Mouse (Mus musculus) heart, adult 2 months (tissue): Measurements from ENCODE around the gene Mdh1. TPM values are rescaled to one million over a fixed set of nuclear protein-coding genes. Genes with fewer than 3 reads are reported as not detected.

ENCODE experiments used
- DNase-seq, 2 experiments: peaks; one replicate each; pipeline ENCODE4 v3.0.0; 2021
- H3K27ac ChIP-seq: fragments of 200-600 bp; 2 replicates; pipeline ENCODE4 v1.8.1; 2022
- H3K27me3 ChIP-seq: fragments of 200-500 bp; 2 replicates; pipeline ENCODE4 v1.6.1; 2012; ENCODE audit warnings: mild to moderate bottlenecking, low read length, inconsistent platforms, mixed read lengths; ENCODE audit not compliant: control insufficient read depth, insufficient read depth
- H3K36me3 ChIP-seq: fragments of 200-500 bp; 2 replicates; pipeline ENCODE4 v1.6.1; 2012; ENCODE audit warnings: low read length, inconsistent platforms; ENCODE audit not compliant: control insufficient read depth, insufficient read depth
- H3K4me1 ChIP-seq: fragments of 200-500 bp; 2 replicates; pipeline ENCODE4 v1.6.1; 2011; ENCODE audit warnings: low read length; ENCODE audit not compliant: control insufficient read depth, insufficient read depth
- H3K4me3 ChIP-seq: fragments of 200-600 bp; 2 replicates; pipeline ENCODE4 v1.8.1; 2022
- H3K79me2 ChIP-seq: fragments of 200-500 bp; replicated peaks from 2 replicates; pipeline ENCODE4 v1.6.1; 2012; ENCODE audit warnings: mild to moderate bottlenecking, inconsistent platforms, low read length, moderate library complexity, mixed read lengths; ENCODE audit not compliant: control insufficient read depth, insufficient read depth
- H3K9ac ChIP-seq: fragments of 200-500 bp; 2 replicates; pipeline ENCODE4 v1.6.1; 2012; ENCODE audit warnings: low read depth, mild to moderate bottlenecking, control low read depth, inconsistent platforms, low read length, mixed read lengths
- CTCF ChIP-seq: fragments of 200-600 bp; IDR thresholded peaks from 2 replicates; pipeline ENCODE4 v1.8.1; 2022; ENCODE audit warnings: antibody characterized with exemption, mild to moderate bottlenecking, moderate library complexity
- EP300 ChIP-seq: fragments of 200-500 bp; IDR thresholded peaks from 2 replicates; pipeline ENCODE4 v1.6.1; 2011; ENCODE audit warnings: low read depth, low read length, control low read depth; ENCODE audit not compliant: insufficient read depth
- POLR2A ChIP-seq: fragments of 200-500 bp; IDR thresholded peaks from 2 replicates; pipeline ENCODE4 v1.6.1; 2011; ENCODE audit warnings: mild to moderate bottlenecking, low read depth, low read length, control low read depth; ENCODE audit not compliant: insufficient read depth
- WGBS: fragments of 180-500 bp; shearing (Covaris S2); methylation state at CpG from one replicate; pipeline ENCODE4 v1.1.7; 2018; 5-methylcytosine and 5-hydroxymethylcytosine counted together
- intact Hi-C: fragments of 180-260 bp; cut with DNase I; formaldehyde crosslinking; loops from one replicate; pipeline ENCODE4 v1.15.1; 2025
- long read RNA-seq: library from polyadenylated mRNA; stranded (forward); transcript quantifications from one replicate; pipeline ENCODE4 v2.0.0, GENCODE M21; 2021
- polyA plus RNA-seq: library from polyadenylated mRNA; depleted of rRNA; stranded (reverse); fragments of >200 nt; gene quantifications from 2 replicates; pipeline ENCODE4 v1.2.3, GENCODE M21; 2012; rRNA removed
- total RNA-seq, 2 experiments: library from RNA; stranded (reverse); gene quantifications; 2 replicates each; pipeline ENCODE4 v1.2.3; 2021

Mdh1 gene
- 1,000 to 10,000 TPM; 2,315 to 2,577 TPM for total RNA-seq
- 1,485 and 2,844 TPM in 2 replicates for polyA plus RNA-seq
- long read RNA-seq, transcript Mdh1-201 (9 exons, 2,122 nt) = major isoform, 1,738 of 1,847 reads
- long read RNA-seq, partial matches to known transcripts = 71 of 1,847 reads
- long read RNA-seq, other reads (novel, unspliced or antisense) = 38 of 1,847 reads

- intact Hi-C loops = loop anchor here (5.0 kb wide), 1 partner anchor 205 kb away; no protein-coding TSS in a partner anchor
- H3K4me1 ChIP-seq = peaks cover 4% of the 10 kb centered on the region
- H3K79me2 ChIP-seq = 0 out of 2 replicates have a peak, but pooled peaks cover 1% of the 10 kb centered on the region
- peak; percentile 90 to 98 for DNase-seq
- peaks cover 18% of the 10 kb centered on the region for H3K36me3 ChIP-seq
- TF ChIP-seq CTCF = peak; percentile 60
- TF ChIP-seq EP300 = peak; percentile 24; the same call in 1 of the 2 replicates
- TF ChIP-seq POLR2A = peak; percentile 99
- peak within 1 kb of the TSS; percentile 72 for H3K4me3 ChIP-seq
- H3K27ac ChIP-seq = peak within 1 kb of the TSS; percentile 96
- H3K27me3 ChIP-seq = no peaks in the 10 kb centered on the region
- WGBS = under 1% methylated on average over 42 of the region's 42 CpGs
- H3K9ac ChIP-seq = peak within 1 kb of the TSS; percentile 84
Observed at GRCm38 (mm10) chr11:21571700-21572381, at the start of gene Mdh1, which contains the start of gene Wdpcp. Gene Mdh1 (minus strand): TSS chr11:21572367. Gene Wdpcp (plus strand): TSS chr11:21572235.

DNA sequence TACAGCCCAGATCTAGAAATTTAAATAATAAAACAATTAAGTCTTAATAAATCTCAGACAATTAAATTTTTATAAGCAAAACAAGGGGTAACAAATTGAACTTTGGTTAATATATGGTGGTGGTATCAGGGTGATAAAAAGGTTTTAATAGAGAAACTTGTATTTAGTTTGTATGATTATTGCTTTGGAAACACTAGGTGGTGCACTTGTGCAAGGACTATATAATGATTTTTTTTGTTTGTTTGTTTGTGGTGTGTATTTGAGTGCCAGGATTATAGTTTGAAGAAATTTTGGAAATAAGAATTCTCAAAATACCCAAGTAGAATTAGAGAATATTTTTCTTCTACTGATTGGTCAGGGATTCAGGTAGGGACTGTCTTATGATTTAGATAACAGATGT lies 43.7 kb upstream of the Mdh1 start:
- intact Hi-C loops = no loop called here
- H3K9ac ChIP-seq = no peak overlapping the region
- no peaks in the 10 kb centered on the region for H3K4me1 ChIP-seq
- no peaks in the 10 kb centered on the region for H3K36me3 ChIP-seq
- no peak for DNase-seq
- no peaks in the 10 kb centered on the region for H3K27me3 ChIP-seq
- no peaks in the 10 kb centered on the region for H3K79me2 ChIP-seq
- no peak for TF ChIP-seq POLR2A
- peak; percentile 70 for TF ChIP-seq CTCF
- TF ChIP-seq EP300 = no peak
- no peak overlapping the region for H3K4me3 ChIP-seq
- H3K27ac ChIP-seq = no peak overlapping the region

DNA sequence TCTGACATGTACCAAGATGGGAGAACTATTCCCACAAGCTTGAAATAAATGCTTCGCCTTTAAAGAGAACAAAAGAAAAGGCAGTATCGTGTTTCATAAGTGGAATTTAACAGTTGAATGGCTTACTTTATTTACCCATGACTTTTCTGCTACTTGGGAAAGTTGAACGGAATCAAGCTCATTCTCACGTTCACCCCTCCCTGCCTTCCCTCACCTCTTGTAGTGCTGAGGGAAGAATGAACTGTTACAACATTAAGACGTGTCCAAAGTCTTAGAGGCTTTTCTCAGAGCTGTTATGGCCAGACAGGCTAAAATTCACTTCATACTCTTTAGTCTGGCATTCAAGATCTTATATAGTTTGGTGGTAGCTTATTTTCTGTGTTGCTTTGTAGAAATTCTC lies 30.3 kb upstream of the Mdh1 start:
- intact Hi-C loops = no loop called here

DNA sequence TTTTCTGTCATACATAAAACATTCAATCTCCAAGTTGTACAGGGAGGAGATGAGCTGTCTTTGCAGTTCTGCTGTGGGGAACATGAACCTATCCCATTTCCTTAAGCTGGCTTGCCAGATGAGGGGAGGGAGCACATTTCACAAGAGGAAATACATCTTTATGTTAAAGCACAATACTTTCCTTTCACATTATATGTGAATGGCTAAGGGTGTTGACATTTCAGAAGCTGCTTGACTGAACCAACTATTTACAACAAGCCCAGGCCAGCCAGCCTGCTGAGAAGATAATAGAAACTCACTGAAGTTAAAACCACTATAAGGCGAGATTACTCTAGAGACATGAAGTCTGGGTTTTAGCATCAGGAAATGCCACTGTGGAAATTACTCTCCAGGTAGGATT lies 11.1 kb upstream of the Mdh1 start:
- no peaks in the 10 kb centered on the region for H3K27me3 ChIP-seq
- H3K4me1 ChIP-seq = no peaks in the 10 kb centered on the region
- no peak for DNase-seq
- H3K79me2 ChIP-seq = no peaks in the 10 kb centered on the region
- no peak for TF ChIP-seq POLR2A
- no peaks in the 10 kb centered on the region for H3K36me3 ChIP-seq
- no peak overlapping the region for H3K4me3 ChIP-seq
- H3K9ac ChIP-seq = no peak overlapping the region
- no peak overlapping the region for H3K27ac ChIP-seq
- WGBS = 76% methylated on average over 1 of the region's 1 CpGs
- intact Hi-C loops = no loop called here

More for the DNA sequence above, 30.3 kb upstream of the Mdh1 start:
- WGBS = 76% methylated on average over 5 of the region's 5 CpGs
- TF ChIP-seq POLR2A (no peak), CTCF (no peak), EP300 (no peak)
- Histone ChIP-seq H3K27ac (no peak overlapping the region), H3K9ac (no peak overlapping the region), H3K4me3 (no peak overlapping the region), H3K36me3 (no peaks in the 10 kb centered on the region), H3K79me2 (no peaks in the 10 kb centered on the region), H3K27me3 (no peaks in the 10 kb centered on the region), H3K4me1 (no peaks in the 10 kb centered on the region)
- no peak for DNase-seq

DNA sequence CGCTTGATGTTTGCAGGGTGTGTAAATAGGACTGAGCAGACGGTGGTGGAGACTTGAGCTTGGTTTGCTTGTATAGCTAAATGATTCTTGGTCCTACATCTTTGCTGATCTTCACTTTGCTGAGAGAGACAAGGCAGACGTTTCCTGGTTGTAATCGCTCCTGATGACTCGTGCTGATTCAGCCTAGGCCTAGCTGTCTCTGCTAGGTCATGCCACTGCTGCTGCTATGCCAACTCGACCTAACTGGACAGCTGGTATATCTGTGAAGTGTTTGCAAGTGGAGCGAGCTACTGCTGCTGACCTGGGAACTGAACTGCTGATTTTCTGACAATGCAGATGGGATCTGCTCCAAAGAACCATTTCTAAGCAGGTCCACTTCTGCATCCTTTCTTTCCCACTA lies 9.3 kb upstream of the Mdh1 start:
- Histone ChIP-seq H3K4me1 (no peaks in the 10 kb centered on the region), H3K27me3 (no peaks in the 10 kb centered on the region), H3K79me2 (no peaks in the 10 kb centered on the region), H3K36me3 (no peaks in the 10 kb centered on the region), H3K9ac (no peak overlapping the region), H3K27ac (no peak overlapping the region), H3K4me3 (no peak overlapping the region)
- 59% methylated on average over 7 of the region's 7 CpGs for WGBS
- intact Hi-C loops = no loop called here
- DNase-seq = no peak
- TF ChIP-seq POLR2A (no peak), EP300 (no peak), CTCF (no peak)

- DNase-seq = peak; percentile 37 to 46
- intact Hi-C loops = loop anchor here (5.0 kb wide), 1 partner anchor 204 kb away; no protein-coding TSS in a partner anchor
- 3% methylated on average over 10 of the region's 10 CpGs for WGBS
Observed at GRCm38 (mm10) chr11:21570973-21571372, 1.2 kb downstream of the Mdh1 start.

More at GRCm38 (mm10) chr11:21570973-21571372, 1.2 kb downstream of the Mdh1 start:
- peaks cover 4% of the 10 kb centered on the region for H3K4me1 ChIP-seq
- H3K36me3 ChIP-seq = peaks cover 25% of the 10 kb centered on the region
- H3K27ac ChIP-seq = peak overlapping the region; percentile 96
- peak overlapping the region; percentile 84; the same call in 1 of the 2 replicates for H3K9ac ChIP-seq
- peak overlapping the region; percentile 72 for H3K4me3 ChIP-seq
- TF ChIP-seq EP300 = no peak
- TF ChIP-seq POLR2A = peak; percentile 58; the same call in 1 of the 2 replicates
- no peak for TF ChIP-seq CTCF
- H3K27me3 ChIP-seq = no peaks in the 10 kb centered on the region
- 0 out of 2 replicates have a peak, but pooled peaks cover 1% of the 10 kb centered on the region for H3K79me2 ChIP-seq
